Mouse (Mus musculus): ENCODE data around the gene Olfr231. TPM values are rescaled to one million over a fixed set of nuclear protein-coding genes. Genes with fewer than 3 reads are reported as not detected.

The Olfr231 gene
- total and polyA plus RNA-seq, 2 experiments from 2014 or later: not detected

- WGBS: 93% methylated on average over 1 of the region's 1 CpGs
- Histone ChIP-seq H3K27me3 (ENCODE audit: insufficient read depth, low read length) (no peaks in the 10 kb centered on the region), H3K9ac (replicated peaks; ENCODE audit: low read length, poor library complexity, severe bottlenecking) (no peak within 1 kb of the TSS), H3K27ac (ENCODE audit: low read depth, low read length) (no peak within 1 kb of the TSS), H3K4me1 (ENCODE audit: insufficient read depth, low read length) (no peaks in the 10 kb centered on the region), H3K36me3 (ENCODE audit: insufficient read depth, low read length) (no peaks in the 10 kb centered on the region), H3K4me2 (ENCODE audit: low read depth, low read length, poor library complexity, severe bottlenecking) (no peak within 1 kb of the TSS), H3K4me3 (ENCODE audit: low read depth, low read length) (no peak within 1 kb of the TSS), H3K9me3 (ENCODE audit: low read length) (no peaks in the 10 kb centered on the region)
- ATAC-seq (ENCODE audit: low FRiP score): no peak
- DNase-seq (ENCODE audit: low spot score): no peak
- TF ChIP-seq CTCF (IDR thresholded peaks at IDR 0.05): no peak
Observed at GRCm38 (mm10) chr1:174096591-174096990, 24.4 kb downstream of the Olfr231 start, which contains the start of gene Olfr427. Olfr427 (plus strand) TSS chr1:174096891.

GRCm38 (mm10) chr1:174084031-174084430 is 36.9 kb downstream of the Olfr231 start, which contains the start of gene Olfr429:
Olfr429 (plus strand) TSS chr1:174084331.
- DNase-seq (ENCODE audit: low spot score) (no peak), ATAC-seq (ENCODE audit: low FRiP score) (no peak)
- WGBS: 86% methylated on average over 2 of the region's 2 CpGs
- Histone ChIP-seq H3K27ac (ENCODE audit: low read depth, low read length) (no peak within 1 kb of the TSS), H3K4me3 (ENCODE audit: low read depth, low read length) (no peak within 1 kb of the TSS), H3K27me3 (ENCODE audit: insufficient read depth, low read length) (no peaks in the 10 kb centered on the region), H3K9me3 (ENCODE audit: low read length) (no peaks in the 10 kb centered on the region), H3K9ac (replicated peaks; ENCODE audit: low read length, poor library complexity, severe bottlenecking) (no peak within 1 kb of the TSS), H3K36me3 (ENCODE audit: insufficient read depth, low read length) (no peaks in the 10 kb centered on the region), H3K4me2 (ENCODE audit: low read depth, low read length, poor library complexity, severe bottlenecking) (no peak within 1 kb of the TSS), H3K4me1 (ENCODE audit: insufficient read depth, low read length) (no peaks in the 10 kb centered on the region)
- TF ChIP-seq CTCF (IDR thresholded peaks at IDR 0.05): no peak

DNA sequence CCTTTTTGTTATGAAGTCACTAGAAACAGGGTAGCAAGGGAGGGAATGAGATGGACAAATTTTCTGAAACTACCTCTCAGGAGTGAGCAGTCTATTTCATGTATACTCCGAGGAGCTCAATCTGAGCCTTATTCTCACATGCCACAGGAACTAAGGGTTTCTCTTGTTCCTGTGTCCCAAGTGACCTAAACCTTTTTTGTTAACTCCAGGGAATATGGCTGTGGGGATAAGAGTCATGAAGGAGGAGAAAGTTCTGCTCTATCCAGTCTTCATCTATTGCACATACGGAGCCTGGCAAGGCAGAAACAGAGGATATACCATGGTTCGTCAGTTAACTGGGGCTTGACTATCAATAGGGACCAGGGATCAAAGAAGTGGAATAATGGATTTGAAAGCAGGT is 54.7 kb downstream of the Olfr231 start, which contains the start of gene Olfr430:
TSS of gene Olfr430 (plus strand) at position 301 of the 400 bp plus-strand sequence.
- no peak for ATAC-seq (ENCODE audit: low FRiP score)
- WGBS: 81% methylated on average over 3 of the region's 3 CpGs
- Histone ChIP-seq H3K4me3 (ENCODE audit: low read depth, low read length) (no peak within 1 kb of the TSS), H3K9me3 (ENCODE audit: low read length) (no peaks in the 10 kb centered on the region), H3K4me1 (ENCODE audit: insufficient read depth, low read length) (no peaks in the 10 kb centered on the region), H3K27ac (ENCODE audit: low read depth, low read length) (no peak within 1 kb of the TSS), H3K36me3 (ENCODE audit: insufficient read depth, low read length) (no peaks in the 10 kb centered on the region), H3K27me3 (ENCODE audit: insufficient read depth, low read length) (no peaks in the 10 kb centered on the region), H3K9ac (replicated peaks; ENCODE audit: low read length, poor library complexity, severe bottlenecking) (no peak within 1 kb of the TSS), H3K4me2 (ENCODE audit: low read depth, low read length, poor library complexity, severe bottlenecking) (no peak within 1 kb of the TSS)
- no peak for DNase-seq (ENCODE audit: low spot score)
- TF ChIP-seq CTCF (IDR thresholded peaks at IDR 0.05): no peak

Other genes with a start within 250 kb of the Olfr231 start
- gene Ifi211, start 208.1 kb downstream of the Olfr231 start, total RNA-seq (2014; rRNA removed): 0.80 TPM in 1 of 2 replicates, not detected in the other
- 0.34 and 0.48 TPM in 2 replicates for gene Ifi211, start 208.1 kb downstream of the Olfr231 start, polyA plus RNA-seq (2015; fragmentation: Nextera tagmentation; extraction: Ambion mirVana)
- 0.19 and 0.27 TPM in 2 replicates for gene Mndal, start 178.7 kb downstream of the Olfr231 start, total RNA-seq (2014; rRNA removed)
- 1.5 and 1.8 TPM in 2 replicates for gene Mndal, start 178.7 kb downstream of the Olfr231 start, polyA plus RNA-seq (2015; fragmentation: Nextera tagmentation; extraction: Ambion mirVana)
- gene Ifi203, start 178.5 kb downstream of the Olfr231 start, total RNA-seq (2014; rRNA removed): 0.99 and 1.5 TPM in 2 replicates
- 0.31 and 1.4 TPM in 2 replicates for gene Ifi203, start 178.5 kb downstream of the Olfr231 start, polyA plus RNA-seq (2015; fragmentation: Nextera tagmentation; extraction: Ambion mirVana)
- not detected in 2 replicates for gene Ifi202b, start 138.4 kb downstream of the Olfr231 start, total RNA-seq (2014; rRNA removed)
- gene Ifi202b, start 138.4 kb downstream of the Olfr231 start, polyA plus RNA-seq (2015; fragmentation: Nextera tagmentation; extraction: Ambion mirVana): not detected in 2 replicates
- 0.11 TPM in 1 of 2 replicates, not detected in the other for gene Ifi205, start 89.4 kb downstream of the Olfr231 start, total RNA-seq (2014; rRNA removed)
- gene Ifi205, start 89.4 kb downstream of the Olfr231 start, polyA plus RNA-seq (2015; fragmentation: Nextera tagmentation; extraction: Ambion mirVana): not detected in 2 replicates
- not detected in 2 replicates for gene Olfr433, start 80.5 kb downstream of the Olfr231 start, total RNA-seq (2014; rRNA removed)
- not detected in 2 replicates for gene Olfr433, start 80.5 kb downstream of the Olfr231 start, polyA plus RNA-seq (2015; fragmentation: Nextera tagmentation; extraction: Ambion mirVana)
- not detected in 2 replicates for gene Olfr432, start 72.0 kb downstream of the Olfr231 start, total RNA-seq (2014; rRNA removed)
- gene Olfr432, start 72.0 kb downstream of the Olfr231 start, polyA plus RNA-seq (2015; fragmentation: Nextera tagmentation; extraction: Ambion mirVana): not detected in 2 replicates
- not detected in 2 replicates for gene Olfr430, start 54.6 kb downstream of the Olfr231 start, total RNA-seq (2014; rRNA removed)
- not detected in 2 replicates for gene Olfr430, start 54.6 kb downstream of the Olfr231 start, polyA plus RNA-seq (2015; fragmentation: Nextera tagmentation; extraction: Ambion mirVana)
- gene Olfr429, start 36.8 kb downstream of the Olfr231 start, total RNA-seq (2014; rRNA removed): not detected in 2 replicates
- 0.10 TPM in 1 of 2 replicates, not detected in the other for gene Olfr429, start 36.8 kb downstream of the Olfr231 start, polyA plus RNA-seq (2015; fragmentation: Nextera tagmentation; extraction: Ambion mirVana)
- gene Olfr427, start 24.3 kb downstream of the Olfr231 start, total RNA-seq (2014; rRNA removed): not detected in 2 replicates
- not detected in 2 replicates for gene Olfr427, start 24.3 kb downstream of the Olfr231 start, polyA plus RNA-seq (2015; fragmentation: Nextera tagmentation; extraction: Ambion mirVana)
- gene Olfr424, start 10.4 kb upstream of the Olfr231 start, total RNA-seq (2014; rRNA removed): not detected in 2 replicates
- not detected in 2 replicates for gene Olfr424, start 10.4 kb upstream of the Olfr231 start, polyA plus RNA-seq (2015; fragmentation: Nextera tagmentation; extraction: Ambion mirVana)
- not detected in 2 replicates for gene Olfr420, start 34.5 kb upstream of the Olfr231 start, total RNA-seq (2014; rRNA removed)
- gene Olfr420, start 34.5 kb upstream of the Olfr231 start, polyA plus RNA-seq (2015; fragmentation: Nextera tagmentation; extraction: Ambion mirVana): not detected in 2 replicates
- gene Spta1, start 51.6 kb upstream of the Olfr231 start, total RNA-seq (2014; rRNA removed): 0.16 and 0.19 TPM in 2 replicates
- 0.04 TPM in 1 of 2 replicates, not detected in the other for gene Spta1, start 51.6 kb upstream of the Olfr231 start, polyA plus RNA-seq (2015; fragmentation: Nextera tagmentation; extraction: Ambion mirVana)
- not detected in 2 replicates for gene Olfr419, start 130.9 kb upstream of the Olfr231 start, total RNA-seq (2014; rRNA removed)
- not detected in 2 replicates for gene Olfr419, start 130.9 kb upstream of the Olfr231 start, polyA plus RNA-seq (2015; fragmentation: Nextera tagmentation; extraction: Ambion mirVana)
- not detected in 2 replicates for gene Mptx1, start 209.4 kb upstream of the Olfr231 start, total RNA-seq (2014; rRNA removed)
- gene Mptx1, start 209.4 kb upstream of the Olfr231 start, polyA plus RNA-seq (2015; fragmentation: Nextera tagmentation; extraction: Ambion mirVana): not detected in 2 replicates
- not detected in 2 replicates for gene Olfr417, start 244.0 kb upstream of the Olfr231 start, total RNA-seq (2014; rRNA removed)
- not detected in 2 replicates for gene Olfr417, start 244.0 kb upstream of the Olfr231 start, polyA plus RNA-seq (2015; fragmentation: Nextera tagmentation; extraction: Ambion mirVana)